Mouse (Mus musculus): ENCODE results near the gene Ccdc62. TPM values are rescaled to one million over a fixed set of nuclear protein-coding genes. Genes with fewer than 3 reads are reported as not detected.

Gene Ccdc62
- total and polyA plus RNA-seq, 3 experiments: 7.5 to 13.4 TPM; not detected in 1

GRCm38 (mm10) chr5:124010077-124010476 is 79.6 kb downstream of the Ccdc62 start:
- Histone ChIP-seq H3K4me1 (ENCODE audit: control insufficient read depth in 1 of 2, insufficient read depth in 2 of 2, low read length in 2 of 2) (peaks cover 7 to 35% of the 10 kb centered on the region in 2 experiments), H3K27me3 (ENCODE audit: control insufficient read depth in 1 of 2, insufficient read depth in 2 of 2, low read length in 2 of 2) (no peaks in the 10 kb centered on the region), H3K4me3 (ENCODE audit: control insufficient read depth in 1 of 2, insufficient read depth in 1 of 2, low read depth in 2 of 2, low read length in 2 of 2) (no peak overlapping the region), H3K27ac (ENCODE audit: control insufficient read depth, low read depth, low read length) (peak overlapping the region; percentile 72), H3K9ac (ENCODE audit: control insufficient read depth, low read depth, low read length, poor library complexity, severe bottlenecking) (0 out of 2 replicates have a peak overlapping the region, but pooled peaks have one; percentile 17), H3K9me3 (replicated peaks; ENCODE audit: insufficient read depth, low read length) (no peaks in the 10 kb centered on the region), H3K36me3 (ENCODE audit: control insufficient read depth in 1 of 2, insufficient read depth in 2 of 2, low read length in 2 of 2) (peaks cover 5 to 33% of the 10 kb centered on the region in 2 experiments), H3K79me2 (ENCODE audit: control insufficient read depth, insufficient read depth, low read length, poor library complexity) (peaks cover 41% of the 10 kb centered on the region)
- peak; percentile 73 for DNase-seq (ENCODE audit: low read depth, low spot score)
- TF ChIP-seq TCF12 (IDR thresholded peaks at IDR 0.05; ENCODE audit: low read depth, low read length) (peak; percentile 47), SIN3A (IDR thresholded peaks at IDR 0.05; ENCODE audit: low read length) (peak; percentile 86), GATA1 (IDR thresholded peaks at IDR 0.05; ENCODE audit: low read depth, low read length) (peak; percentile 73), USF1 (IDR thresholded peaks at IDR 0.05; ENCODE audit: low read depth, low read length) (peak; percentile 79), RAD21 (IDR thresholded peaks at IDR 0.05; ENCODE audit: low read depth, low read length) (no peak), TAL1 (IDR thresholded peaks at IDR 0.05; ENCODE audit: low read length) (peak; percentile 56), MXI1 (IDR thresholded peaks at IDR 0.05; ENCODE audit: low read depth, low read length) (peak; percentile 71), EP300 (IDR thresholded peaks at IDR 0.05; ENCODE audit: low read depth in 1 of 2, low read length in 2 of 2) (peak in 1 of 2 experiments; percentile 62; a peak in 2 of 4 replicates), ETS1 (IDR thresholded peaks at IDR 0.05; ENCODE audit: low read depth, low read length) (peak; percentile 70), GABPA (IDR thresholded peaks at IDR 0.05; ENCODE audit: low read depth, low read length) (no peak), USF2 (IDR thresholded peaks at IDR 0.05; ENCODE audit: borderline replicate concordance in 1 of 2, insufficient read depth in 1 of 2, low read depth in 1 of 2, low read length in 2 of 2) (no peak)

- Histone ChIP-seq H3K9ac (ENCODE audit: control insufficient read depth, low read depth, low read length, poor library complexity, severe bottlenecking) (no peak overlapping the region), H3K27ac (ENCODE audit: control insufficient read depth, low read depth, low read length) (peak overlapping the region; percentile 40; the same call in 1 of the 2 replicates), H3K9me3 (replicated peaks; ENCODE audit: insufficient read depth, low read length) (no peaks in the 10 kb centered on the region), H3K79me2 (ENCODE audit: control insufficient read depth, insufficient read depth, low read length, poor library complexity) (peaks cover 47% of the 10 kb centered on the region), H3K4me1 (ENCODE audit: control insufficient read depth in 1 of 2, insufficient read depth in 2 of 2, low read length in 2 of 2) (peaks cover 7 to 36% of the 10 kb centered on the region in 2 experiments), H3K36me3 (ENCODE audit: control insufficient read depth in 1 of 2, insufficient read depth in 2 of 2, low read length in 2 of 2) (peaks cover 6 to 33% of the 10 kb centered on the region in 2 experiments), H3K4me3 (ENCODE audit: control insufficient read depth in 1 of 2, insufficient read depth in 1 of 2, low read depth in 2 of 2, low read length in 2 of 2) (no peak overlapping the region), H3K27me3 (ENCODE audit: control insufficient read depth in 1 of 2, insufficient read depth in 2 of 2, low read length in 2 of 2) (no peaks in the 10 kb centered on the region)
- peak; percentile 75 for DNase-seq (ENCODE audit: low read depth, low spot score)
- no peak for TF ChIP-seq ZC3H11A (IDR thresholded peaks at IDR 0.05; ENCODE audit: low read depth, low read length)
- TF ChIP-seq TAL1 (IDR thresholded peaks at IDR 0.05; ENCODE audit: low read length): peak; percentile 76
- TF ChIP-seq CTCF (IDR thresholded peaks at IDR 0.05 in 2 of 3, conservative IDR thresholded peaks at IDR 0.05 in 1 of 3; ENCODE audit: control insufficient read depth in 1 of 3, insufficient read depth in 1 of 3, low read depth in 2 of 3, low read length in 3 of 3, poor library complexity in 1 of 3, severe bottlenecking in 1 of 3): no peak
- TF ChIP-seq CHD2 (IDR thresholded peaks at IDR 0.05; ENCODE audit: low read length): no peak
- TF ChIP-seq USF1 (IDR thresholded peaks at IDR 0.05; ENCODE audit: low read depth, low read length): no peak
- no peak for TF ChIP-seq ZMIZ1 (IDR thresholded peaks at IDR 0.05; ENCODE audit: low read depth, low read length)
- TF ChIP-seq POLR2AphosphoS5 (IDR thresholded peaks at IDR 0.05; ENCODE audit: borderline replicate concordance, low read depth, low read length): no peak
- no peak for TF ChIP-seq MAFK (IDR thresholded peaks at IDR 0.05; ENCODE audit: borderline replicate concordance, low read depth, low read length)
- TF ChIP-seq TBP (IDR thresholded peaks at IDR 0.05; ENCODE audit: low read depth, low read length): no peak
- no peak for TF ChIP-seq MYB (IDR thresholded peaks at IDR 0.05; ENCODE audit: low read depth, low read length)
- TF ChIP-seq USF2 (IDR thresholded peaks at IDR 0.05; ENCODE audit: borderline replicate concordance in 1 of 2, insufficient read depth in 1 of 2, low read depth in 1 of 2, low read length in 2 of 2): no peak
- TF ChIP-seq ZKSCAN1 (IDR thresholded peaks at IDR 0.05; ENCODE audit: low read depth, low read length): no peak
- TF ChIP-seq POLR2A (IDR thresholded peaks at IDR 0.05; ENCODE audit: control insufficient read depth in 1 of 2, insufficient read depth in 1 of 2, low read depth in 1 of 2, low read length in 2 of 2, poor library complexity in 1 of 2): no peak
- peak; percentile 39; the same call in 1 of the 2 replicates for TF ChIP-seq GATA1 (IDR thresholded peaks at IDR 0.05; ENCODE audit: low read depth, low read length)
- no peak for TF ChIP-seq MEF2A (IDR thresholded peaks at IDR 0.05; ENCODE audit: extremely low read depth, insufficient replicate concordance, low read depth, low read length, poor library complexity, severe bottlenecking)
- no peak for TF ChIP-seq MAZ (IDR thresholded peaks at IDR 0.05; ENCODE audit: low read depth, low read length)
- TF ChIP-seq ETS1 (IDR thresholded peaks at IDR 0.05; ENCODE audit: low read depth, low read length): peak; percentile 38; the same call in 1 of the 2 replicates
- no peak for TF ChIP-seq RCOR1 (IDR thresholded peaks at IDR 0.05; ENCODE audit: low read depth, low read length)
- TF ChIP-seq TCF12 (IDR thresholded peaks at IDR 0.05; ENCODE audit: low read depth, low read length): peak; percentile 59
- TF ChIP-seq KAT2A (conservative IDR thresholded peaks at IDR 0.05; ENCODE audit: low read depth, low read length): no peak
- TF ChIP-seq MAX (IDR thresholded peaks at IDR 0.05; ENCODE audit: low read length): no peak
- TF ChIP-seq SIN3A (IDR thresholded peaks at IDR 0.05; ENCODE audit: low read length): no peak
- TF ChIP-seq E2F4 (IDR thresholded peaks at IDR 0.05; ENCODE audit: borderline replicate concordance, low read depth, low read length): no peak
- TF ChIP-seq ZNF384 (IDR thresholded peaks at IDR 0.05; ENCODE audit: low read depth, low read length): no peak
- peak; percentile 58 to 80 for TF ChIP-seq EP300 (IDR thresholded peaks at IDR 0.05; ENCODE audit: low read depth in 1 of 2, low read length in 2 of 2)
These were observed 80.6 kb downstream of the Ccdc62 start for GRCm38 (mm10) chr5:124010910-124011655.

Data from MEL (cell line).